Mouse (Mus musculus): ENCODE measurements at regions not wholly inside any gene's neighbourhood (a gene's known extent, or its start where the extent isn't known, plus 50 kb on each side); places are given as distances from the start of the nearest gene placed in this dataset.
A peak's percentile ranks its signal among the peaks of the same experiment; 100 is the strongest.

DNA sequence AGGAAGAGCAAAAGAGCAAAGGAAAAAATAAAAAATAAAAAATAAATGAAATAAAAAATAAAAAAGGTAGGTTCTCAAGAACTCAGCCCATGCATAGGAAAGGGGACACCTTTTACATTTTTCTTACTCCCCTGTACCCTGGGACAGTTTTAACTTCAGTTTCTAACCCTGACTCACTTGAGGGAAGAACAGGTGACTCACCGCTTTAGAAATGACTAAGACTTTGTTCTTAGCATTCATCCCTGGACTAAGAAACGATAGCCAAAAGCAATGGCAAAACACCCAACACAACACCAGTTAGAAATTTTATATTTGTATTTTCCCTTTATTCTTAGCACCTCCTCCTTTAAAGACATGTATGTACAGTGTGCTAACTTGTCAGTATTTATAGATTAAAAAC lies 161.5 kb upstream of the Samsn1 start:
- DNase-seq (ENCODE audit: low read depth, low spot score): no peak

DNA sequence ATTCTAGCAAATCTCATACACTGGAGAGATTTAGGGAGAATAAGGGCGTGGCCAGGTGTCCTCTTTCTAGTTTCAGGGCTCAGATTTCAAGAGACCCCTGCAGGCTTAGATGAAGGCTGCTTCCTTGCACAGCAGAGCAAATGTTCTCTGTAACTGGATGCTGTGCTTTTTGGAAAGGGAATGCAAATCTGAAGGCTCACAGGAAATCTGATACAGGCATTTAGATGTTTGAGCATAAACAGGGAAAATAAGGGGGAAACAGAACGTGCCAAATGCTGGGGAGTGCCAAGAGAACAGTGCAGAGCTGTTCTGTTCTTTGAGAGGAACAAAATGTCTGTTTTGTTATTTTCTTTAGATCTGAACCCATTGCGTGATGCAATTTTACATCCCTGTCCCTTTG lies 161.0 kb upstream of the Samsn1 start:
- no peak for DNase-seq (ENCODE audit: low read depth, low spot score)

DNA sequence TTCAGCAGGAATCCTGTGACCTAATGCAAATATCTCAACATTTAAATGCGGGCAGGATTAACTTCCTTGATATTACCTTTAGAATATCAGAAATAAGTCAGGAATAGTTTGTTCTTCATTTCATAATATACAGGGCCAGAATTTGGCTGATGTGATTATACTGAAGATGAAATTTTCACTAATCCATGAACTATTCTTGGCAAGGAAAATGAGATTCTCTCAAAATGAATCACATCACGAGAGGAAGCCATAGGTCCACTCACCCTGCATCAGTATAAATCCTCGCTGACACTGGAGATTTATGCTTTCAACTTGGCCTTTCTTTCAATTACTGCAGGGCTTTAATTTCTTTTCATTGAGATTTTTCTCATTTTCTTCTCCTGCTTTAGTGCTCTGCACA lies 159.5 kb upstream of the Samsn1 start:
- no peak for DNase-seq (ENCODE audit: low read depth, low spot score)

DNA sequence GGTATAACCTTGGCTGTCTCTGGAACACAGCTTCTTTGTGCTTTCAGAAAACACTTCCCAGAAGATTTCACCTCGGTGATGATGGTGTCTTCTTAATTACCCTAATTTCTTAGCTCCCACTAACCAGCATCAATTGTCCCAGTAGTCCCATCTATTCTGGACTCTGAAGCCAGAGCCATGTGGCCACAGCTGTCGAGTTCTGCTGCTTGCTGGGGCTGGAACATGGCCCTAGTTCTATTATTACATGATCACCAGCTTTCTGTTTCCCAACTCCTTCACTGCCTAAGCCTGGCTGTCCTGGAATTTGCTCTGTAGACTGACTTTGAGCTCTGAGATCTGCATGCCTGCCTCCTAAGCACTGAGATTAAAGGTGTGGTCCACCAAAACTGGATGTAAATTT lies 145.6 kb upstream of the Samsn1 start:
- no peak for DNase-seq (ENCODE audit: low read depth, low spot score)

DNA sequence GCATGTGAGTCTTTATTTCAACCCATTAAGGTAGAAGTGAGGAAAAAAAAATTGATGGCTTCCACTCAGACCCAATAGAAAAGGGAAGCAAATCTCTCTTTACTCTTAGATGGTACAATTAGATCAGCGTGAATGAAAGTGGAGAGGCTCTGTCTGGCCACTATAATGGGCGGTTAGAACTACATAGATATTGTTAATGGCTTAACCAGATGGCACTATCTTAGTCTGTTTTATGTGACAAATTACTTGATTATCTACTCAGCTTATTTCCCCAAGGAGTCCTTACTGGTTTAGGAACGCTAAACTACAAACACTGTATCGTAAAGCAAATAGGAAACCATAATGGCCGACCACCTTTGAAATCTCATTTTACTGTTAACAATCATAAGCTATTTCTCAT lies 138.8 kb upstream of the Samsn1 start:
- no peak for DNase-seq (ENCODE audit: low read depth, low spot score)

DNA sequence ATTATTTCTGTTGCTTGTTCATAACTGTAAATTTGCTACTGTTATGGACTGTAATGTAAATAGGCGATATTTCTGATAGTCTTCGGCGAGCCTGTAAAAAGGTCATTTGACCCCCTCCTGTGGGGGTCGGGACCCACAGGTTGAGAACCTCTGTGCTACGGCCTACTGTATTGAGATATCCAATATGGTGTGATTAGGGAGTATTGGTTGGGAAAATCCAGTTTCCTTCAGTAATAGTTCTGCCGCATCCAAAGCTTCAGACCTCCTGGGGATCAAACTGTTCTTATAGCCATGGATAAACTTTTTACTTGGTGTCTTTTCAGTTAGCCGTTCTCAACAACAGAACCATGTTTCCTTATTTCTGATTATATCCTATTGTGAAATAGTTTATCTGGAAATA lies 136.5 kb upstream of the Samsn1 start:
- DNase-seq (ENCODE audit: low read depth, low spot score): no peak

DNA sequence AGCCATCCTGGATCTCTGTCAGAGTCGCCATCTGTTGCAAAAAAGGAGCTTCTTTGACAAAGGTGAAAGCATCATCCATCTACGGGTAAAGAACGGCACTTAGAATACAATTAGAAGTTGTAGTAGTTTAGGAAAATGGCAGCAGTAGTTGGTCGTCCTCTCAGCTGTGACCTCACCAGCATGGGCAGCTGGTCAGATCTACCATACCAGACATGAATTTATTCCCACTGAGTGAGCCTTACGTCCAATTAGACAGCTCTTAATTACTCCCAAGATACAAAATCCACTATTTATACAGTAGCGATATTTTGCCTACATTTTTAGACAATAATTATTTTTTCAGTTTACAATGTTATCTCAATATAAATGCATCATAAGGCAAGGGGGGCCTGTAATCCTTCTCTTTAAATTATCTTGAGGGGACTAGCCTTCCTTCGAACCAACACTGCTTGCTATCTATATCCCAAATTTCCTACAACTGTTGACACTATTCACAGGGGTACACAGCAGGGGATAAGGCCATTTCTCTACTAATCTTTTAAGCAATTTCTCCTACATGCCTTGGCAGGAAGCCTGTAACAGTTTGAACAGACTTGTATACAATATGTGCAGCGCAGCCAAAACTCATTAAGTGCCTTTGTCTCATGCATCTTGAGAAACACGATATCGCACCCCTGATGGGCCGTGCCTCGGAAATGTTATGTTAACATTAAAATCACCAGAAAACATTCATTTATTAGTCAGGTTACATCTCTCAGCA lies 131.9 kb upstream of the Samsn1 start:
- DNase-seq (ENCODE audit: low read depth, low spot score): no peak

DNA sequence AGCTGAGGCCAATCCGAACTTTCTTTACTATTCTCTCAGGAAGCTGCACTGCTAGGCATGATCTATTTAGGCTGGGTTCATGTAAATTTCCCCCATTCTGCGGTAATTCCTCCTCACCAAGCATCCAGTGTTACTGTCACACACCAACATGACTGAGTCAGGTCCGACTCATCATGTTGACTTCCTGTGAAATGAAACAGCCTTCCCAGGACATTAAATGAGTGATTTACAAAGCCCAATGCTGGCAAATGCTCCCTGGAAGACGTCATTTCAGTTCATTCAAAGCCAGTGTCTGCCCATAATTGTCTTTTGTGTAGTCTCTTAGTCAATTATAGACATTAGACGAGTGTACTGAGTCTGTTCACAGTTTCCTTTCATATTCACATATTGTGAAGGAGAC lies 127.5 kb upstream of the Samsn1 start:
- no peak for DNase-seq (ENCODE audit: low read depth, low spot score)

DNA sequence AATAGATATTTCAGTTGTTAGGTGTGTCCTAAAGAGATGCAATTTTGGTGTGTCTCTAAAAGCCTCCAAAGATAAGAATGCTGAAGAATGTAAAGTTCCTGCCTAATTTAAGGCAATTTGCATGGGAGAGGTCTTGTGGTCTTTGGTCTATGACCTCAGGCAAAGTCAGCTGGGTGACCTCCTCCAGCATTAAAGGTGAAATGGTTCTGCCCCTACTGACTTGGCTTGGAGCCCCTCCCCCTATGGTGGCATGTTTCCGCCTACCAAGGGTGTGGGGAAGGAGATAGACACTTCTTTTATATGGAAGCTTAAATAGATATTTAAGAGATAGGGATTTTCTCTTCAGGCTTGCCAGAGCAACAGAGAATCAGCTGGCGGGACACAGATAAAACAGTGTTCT lies 111.8 kb upstream of the Samsn1 start:
- DNase-seq (ENCODE audit: low read depth, low spot score): peak; percentile 67

DNA sequence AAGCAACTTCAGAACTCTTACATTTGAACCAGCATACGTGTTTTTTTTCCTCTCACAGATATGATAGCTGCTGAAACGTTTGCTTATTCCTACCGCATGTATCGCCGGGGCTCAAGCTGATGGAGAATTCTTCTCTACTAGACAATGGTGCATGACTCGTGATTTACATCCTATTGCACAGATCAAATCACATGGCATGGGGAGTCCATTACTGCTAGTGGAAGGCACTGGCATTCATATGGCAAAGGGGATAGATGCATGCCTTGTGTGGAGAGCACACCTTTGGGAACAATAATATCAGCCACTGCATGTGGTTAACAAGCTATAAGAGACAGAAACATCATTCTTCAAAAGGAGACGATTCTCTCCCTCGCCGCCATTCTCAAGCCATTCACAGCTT lies 108.4 kb upstream of the Samsn1 start:
- DNase-seq (ENCODE audit: low read depth, low spot score): no peak

DNA sequence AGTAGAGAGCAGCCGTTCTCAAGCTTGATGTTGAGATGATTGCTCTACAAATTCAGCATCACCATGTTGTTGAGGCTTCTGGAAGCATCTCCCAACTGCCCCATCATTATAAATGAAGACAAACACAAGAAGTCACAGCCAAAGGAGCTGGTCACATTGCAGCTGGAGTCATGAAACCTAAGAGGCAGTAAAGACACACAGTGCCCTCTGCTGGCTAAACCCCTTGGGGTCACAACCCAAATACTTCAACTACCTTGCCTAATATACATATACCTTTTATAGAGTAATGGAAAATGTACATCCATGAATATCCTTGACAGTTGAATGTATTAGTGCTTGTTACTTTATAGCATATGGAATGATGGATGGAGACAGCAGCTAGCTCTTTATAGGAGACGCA lies 107.9 kb upstream of the Samsn1 start:
- DNase-seq (ENCODE audit: low read depth, low spot score): peak; percentile 63

DNA sequence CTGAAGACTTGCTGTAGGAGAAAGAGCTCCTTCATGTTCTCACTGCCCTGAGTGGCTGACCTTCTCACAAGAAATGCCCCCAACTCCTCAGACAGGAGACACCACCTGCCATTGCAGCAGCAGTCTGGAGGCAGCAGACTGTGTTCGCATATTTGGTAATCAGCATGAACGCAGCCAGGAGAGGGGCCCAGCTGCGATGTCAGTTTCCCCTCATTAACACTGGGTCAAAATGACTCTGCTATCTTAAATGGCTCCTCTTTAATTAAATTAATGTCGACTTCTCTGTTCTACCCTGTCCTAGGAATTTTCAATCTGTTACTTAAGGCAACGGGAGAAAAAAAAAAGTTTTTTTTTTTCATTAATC lies 100.9 kb upstream of the Samsn1 start:
- DNase-seq (ENCODE audit: low read depth, low spot score): no peak

DNA sequence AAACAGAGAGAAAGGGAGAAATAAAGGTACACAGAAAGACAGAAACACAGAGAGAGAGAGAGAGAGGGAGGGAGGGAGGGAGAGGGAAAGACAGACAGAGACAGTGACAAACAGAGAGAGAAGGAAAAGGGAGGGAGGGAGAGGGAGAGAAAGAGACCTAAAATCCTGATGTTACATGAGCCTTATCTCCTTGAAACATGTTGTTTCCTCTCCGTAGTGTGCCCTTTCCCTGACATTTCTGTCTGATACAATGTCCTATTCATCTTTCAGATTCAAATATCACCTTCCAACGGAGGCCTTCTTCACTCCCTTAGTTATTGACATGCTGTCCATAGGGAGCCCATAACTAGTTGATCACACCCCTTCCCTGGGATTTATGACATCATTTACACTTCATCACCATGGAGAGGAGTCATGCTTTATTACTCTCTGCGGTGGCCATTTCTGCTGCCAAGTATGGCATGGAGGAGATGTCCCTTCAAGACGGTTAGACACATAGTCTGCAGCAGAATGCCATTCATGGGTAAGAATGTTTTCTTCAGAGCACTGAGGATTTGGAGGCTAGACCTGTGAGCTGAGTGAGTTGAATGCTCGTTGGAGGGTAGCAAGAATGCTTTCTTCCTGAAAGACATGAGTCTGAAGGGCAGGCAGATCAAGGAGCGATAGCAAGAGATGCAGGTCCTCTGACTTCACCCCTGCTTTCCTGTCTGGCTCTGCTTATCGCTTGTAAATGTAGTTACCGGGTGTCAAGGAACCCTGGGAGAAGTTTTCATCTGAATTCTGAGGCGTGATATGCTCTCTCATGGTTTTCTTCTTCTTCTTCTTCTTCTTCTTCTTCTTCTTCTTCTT lies 100.3 kb upstream of the Samsn1 start:
- no peak for DNase-seq (ENCODE audit: low read depth, low spot score)

DNA sequence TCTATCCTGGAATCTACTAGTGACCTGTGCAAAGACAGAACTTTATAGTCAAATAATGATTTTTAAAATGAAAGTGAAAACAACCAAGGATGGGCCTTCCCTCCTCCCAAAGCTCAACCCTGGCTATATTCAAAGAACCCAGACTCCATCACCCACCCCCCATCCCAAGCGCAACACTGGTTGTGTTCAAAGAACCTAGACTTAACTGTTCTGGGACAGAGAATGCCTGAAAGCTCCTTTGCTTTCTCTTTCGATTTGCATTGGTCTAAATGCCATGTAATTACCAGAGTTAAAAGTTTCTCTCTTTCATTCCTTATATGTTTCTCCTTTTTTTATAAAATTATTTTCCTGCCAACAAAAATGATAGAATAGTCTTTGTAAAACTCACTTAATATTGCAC lies 98.6 kb upstream of the Samsn1 start:
- DNase-seq (ENCODE audit: low read depth, low spot score): no peak

DNA sequence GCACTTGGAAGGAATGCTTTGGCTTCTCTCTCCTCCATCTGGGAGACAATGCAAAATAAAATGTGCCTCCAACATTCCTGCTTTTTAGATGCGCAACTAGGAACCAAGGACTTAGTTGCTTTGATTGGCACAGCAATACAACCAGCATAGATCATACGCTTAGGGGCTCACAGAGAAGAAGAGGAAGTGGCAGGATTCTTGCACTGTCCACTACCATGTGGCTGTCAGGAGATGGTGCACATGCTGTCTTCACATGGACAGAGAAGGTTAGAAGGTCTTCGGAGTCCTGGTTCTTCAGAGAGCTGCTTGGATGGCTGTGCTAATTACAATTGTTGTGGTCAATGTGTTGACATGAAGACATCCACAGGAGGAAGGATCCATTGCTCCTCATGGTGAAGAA lies 88.3 kb upstream of the Samsn1 start:
- DNase-seq (ENCODE audit: low read depth, low spot score): no peak

DNA sequence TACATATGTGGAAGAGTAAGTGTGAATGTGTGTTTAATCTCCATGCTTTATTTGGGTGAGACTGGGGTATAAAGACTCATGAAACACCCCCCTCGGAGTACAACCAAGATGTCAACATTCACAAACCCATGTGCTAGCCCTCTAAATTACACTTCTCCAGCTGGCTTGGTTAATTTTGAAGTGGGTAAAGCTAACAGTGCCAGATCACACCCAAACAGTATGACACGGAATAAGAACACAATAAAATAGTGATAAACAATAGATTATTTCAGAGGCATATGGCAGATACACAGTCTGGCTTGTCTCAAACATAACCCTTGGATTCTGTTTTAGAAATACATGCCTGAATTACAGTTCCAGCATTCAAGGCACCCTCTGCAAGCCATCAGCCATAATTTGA lies 86.4 kb upstream of the Samsn1 start:
- no peak for DNase-seq (ENCODE audit: low read depth, low spot score)

DNA sequence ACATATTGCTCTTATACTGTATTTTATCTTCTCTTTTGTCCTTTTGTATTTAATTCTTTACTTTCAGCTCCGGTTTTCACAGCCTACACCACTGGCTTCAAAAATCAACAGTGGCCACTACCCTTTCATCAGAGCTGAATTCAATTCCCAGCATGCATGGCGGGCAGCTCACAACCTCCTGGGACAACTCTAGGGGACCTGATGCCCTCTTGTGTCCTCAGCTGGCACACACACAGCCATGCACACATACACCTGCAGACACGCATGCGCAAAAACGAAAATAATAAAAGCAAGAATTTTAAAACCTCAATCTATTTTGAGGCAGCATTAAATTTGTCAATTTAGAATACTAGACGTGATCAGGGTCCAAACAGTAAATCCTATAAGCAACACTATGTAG lies 82.6 kb upstream of the Samsn1 start:
- no peak for DNase-seq (ENCODE audit: low read depth, low spot score)

DNA sequence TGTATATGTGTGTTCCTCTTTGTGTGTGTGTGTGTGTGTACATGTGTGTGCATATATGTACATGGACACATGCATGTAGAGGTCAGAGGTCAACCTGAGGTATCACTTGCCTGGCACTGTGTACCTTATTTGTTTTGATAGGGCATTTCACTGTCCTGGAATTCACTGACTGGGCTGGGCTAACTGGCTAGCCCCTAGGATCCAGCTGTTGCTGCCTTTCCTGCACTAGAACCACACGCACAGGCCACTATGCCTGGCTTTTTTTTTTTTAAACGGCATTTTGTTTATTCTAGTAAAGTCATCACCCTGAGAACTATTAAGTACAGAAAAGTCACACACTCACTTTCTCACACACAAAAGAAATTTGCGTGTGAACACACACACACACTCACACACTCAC lies 79.7 kb upstream of the Samsn1 start:
- no peak for DNase-seq (ENCODE audit: low read depth, low spot score)

DNA sequence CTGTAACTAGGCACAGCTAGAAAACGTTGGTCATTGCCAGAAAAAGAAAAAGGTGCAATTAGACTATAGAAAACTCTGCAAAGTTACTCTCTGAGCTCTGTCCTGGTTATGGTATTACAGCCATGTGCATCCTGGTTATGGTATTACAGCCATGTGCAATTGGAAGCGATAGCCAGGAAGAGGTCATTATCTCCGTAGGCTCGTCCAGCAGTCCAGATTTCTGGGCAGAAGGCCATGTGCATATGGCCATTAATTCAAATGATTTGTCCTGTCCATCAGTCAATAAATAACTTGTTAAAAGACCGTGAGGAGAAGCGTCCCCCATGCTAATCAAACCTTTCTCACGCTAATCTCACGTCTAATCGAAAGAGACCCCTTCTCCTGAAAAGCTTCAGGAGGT lies 75.7 kb upstream of the Samsn1 start:
- DNase-seq (ENCODE audit: low read depth, low spot score): no peak

DNA sequence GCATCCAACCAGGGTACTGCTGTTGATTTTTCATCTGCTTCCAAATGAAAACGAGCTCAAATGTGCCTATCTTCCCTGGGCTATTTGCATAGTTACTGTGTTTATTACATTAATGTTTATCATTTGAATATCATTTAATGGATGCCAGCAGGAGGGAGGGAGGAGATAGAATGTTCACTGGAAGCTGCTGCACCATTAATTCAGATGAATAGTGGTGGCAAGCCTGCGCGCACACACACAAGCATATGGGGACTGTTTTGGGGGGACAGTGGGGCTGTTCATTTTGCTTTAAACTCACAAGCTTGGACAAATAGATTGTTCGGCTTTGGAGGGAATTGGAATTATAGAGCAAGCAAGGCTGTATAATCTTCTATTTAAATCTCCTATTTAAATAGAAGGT lies 74.3 kb upstream of the Samsn1 start:
- no peak for DNase-seq (ENCODE audit: low read depth, low spot score)

DNA sequence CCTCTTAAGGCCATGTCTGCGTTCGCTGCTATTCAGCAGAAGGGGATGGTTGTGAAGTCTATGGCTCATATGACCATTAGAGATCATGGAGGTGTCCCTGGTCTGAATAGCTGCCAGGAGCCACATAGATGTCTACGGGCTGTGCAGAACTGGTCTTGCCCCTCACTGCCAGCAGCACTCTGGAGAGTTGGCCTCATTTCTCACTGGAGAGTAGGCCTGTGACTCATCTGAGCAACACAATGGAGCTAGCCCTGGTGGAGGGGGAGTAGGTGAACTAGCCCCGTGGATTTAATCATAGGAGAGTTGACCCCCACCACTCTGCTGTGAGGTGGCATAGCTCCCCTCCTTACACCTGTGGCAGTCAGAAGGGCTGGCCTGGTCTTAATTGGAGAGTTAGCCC lies 63.3 kb upstream of the Samsn1 start:
- DNase-seq (ENCODE audit: low read depth, low spot score): no peak

DNA sequence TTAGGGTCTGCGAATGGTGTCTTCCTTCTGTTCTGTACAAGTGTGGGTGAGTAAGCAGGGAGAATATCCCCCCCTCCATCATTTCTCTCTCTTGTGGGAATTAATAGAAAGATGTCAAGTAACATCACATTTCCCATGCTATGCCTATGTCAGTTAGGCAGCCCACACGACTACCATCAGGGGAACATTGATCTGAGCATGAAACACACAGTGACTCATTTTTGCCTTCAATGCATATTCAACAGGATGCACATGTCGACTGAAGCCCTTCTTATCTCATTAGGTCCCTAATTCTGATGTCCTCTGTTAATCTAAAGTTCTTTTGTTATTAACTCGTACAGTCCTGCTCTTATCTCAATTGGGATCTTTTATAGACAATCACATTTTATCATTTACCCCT lies 60.4 kb upstream of the Samsn1 start:
- no peak for DNase-seq (ENCODE audit: low read depth, low spot score)

DNA sequence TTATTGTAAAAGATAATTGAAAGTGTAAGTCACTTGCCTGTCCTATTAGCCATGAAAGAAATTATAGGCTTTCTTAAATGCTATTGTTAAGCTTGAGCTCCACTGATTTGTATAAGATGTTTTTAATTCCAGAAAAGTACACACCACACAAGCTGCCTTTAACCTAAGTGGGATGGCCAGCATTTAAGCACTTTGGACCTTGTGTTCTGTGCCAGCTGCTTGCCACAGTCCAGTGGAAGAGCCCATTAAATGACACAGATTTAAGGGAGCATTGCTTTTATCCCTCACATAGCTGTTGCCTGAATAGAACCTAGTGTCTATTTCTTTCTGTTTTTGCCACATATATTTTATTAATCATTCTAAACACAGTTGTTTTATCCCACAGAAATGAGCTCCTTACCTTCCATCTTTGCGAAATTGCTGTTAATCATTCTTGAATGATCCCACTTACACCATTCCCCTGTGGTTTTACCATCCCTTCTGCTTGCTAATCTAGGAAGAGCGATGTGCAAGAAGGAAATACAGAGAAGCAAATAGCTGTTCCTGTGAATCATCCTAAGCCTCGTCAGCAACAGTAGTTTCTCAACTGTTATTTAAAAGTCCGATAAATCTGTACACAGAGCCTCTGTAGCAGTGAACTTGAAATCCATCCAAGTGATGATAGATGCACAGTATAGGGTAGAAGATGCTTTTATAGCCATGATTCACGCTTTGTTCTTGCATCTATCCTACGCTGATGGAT lies 57.9 kb upstream of the Samsn1 start:
- no peak for DNase-seq (ENCODE audit: low read depth, low spot score)

Measured in ZHBTc4 (cell line).